Mouse (Mus musculus): Measurements from ENCODE around the gene Tmem81.
A peak's percentile ranks its signal among the peaks of the same experiment; 100 is the strongest.

Tmem81 gene

DNA sequence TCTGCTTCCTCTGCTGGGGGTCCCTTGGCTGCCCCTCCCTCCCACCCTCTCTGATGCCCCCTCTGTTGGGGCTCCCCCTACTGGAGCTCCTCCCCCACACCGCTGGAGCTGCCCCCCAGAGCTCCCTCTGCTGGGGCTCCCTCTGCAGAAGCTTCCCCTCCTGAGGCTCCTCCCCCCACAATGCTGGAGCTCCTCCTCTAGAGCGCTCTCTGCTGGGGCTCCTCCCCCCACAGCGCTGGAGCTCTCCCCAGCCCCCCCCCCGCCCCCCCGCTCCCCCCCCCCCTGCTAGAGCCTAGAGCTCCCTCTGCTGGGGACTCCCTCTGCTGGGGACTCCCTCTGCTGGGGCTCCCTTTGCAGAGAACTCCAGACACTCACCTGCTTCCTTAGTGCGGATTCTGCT, 14.7 kb downstream of the Tmem81 start:
- peak; percentile 66 for DNase-seq

DNA sequence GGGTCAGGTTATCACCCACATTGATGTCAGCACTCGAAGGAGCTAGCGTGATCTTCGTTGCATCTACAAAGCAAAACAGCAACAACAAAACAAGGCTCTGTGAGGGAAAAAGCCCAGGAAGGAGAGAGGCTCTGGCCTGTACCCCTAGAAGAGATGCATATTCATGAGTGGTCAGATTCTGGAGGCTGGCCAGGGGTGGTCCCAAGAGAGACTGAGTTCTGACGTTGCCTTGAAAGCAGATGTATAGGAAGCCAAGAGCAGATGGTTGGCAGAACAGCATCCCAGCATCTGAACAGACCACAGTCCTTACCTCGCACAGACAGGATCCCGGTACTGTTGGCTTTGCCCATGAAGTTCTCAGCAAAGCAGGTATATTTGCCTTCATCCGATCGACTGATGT, 17.0 kb downstream of the Tmem81 start:
- DNase-seq = no peak

GRCm38 (mm10) chr1:132523920-132524319, 17.9 kb downstream of the Tmem81 start:
- DNase-seq = peak; percentile 35

GRCm38 (mm10) chr1:132525832-132526231, 19.8 kb downstream of the Tmem81 start:
- peak; percentile 69 for DNase-seq

DNA sequence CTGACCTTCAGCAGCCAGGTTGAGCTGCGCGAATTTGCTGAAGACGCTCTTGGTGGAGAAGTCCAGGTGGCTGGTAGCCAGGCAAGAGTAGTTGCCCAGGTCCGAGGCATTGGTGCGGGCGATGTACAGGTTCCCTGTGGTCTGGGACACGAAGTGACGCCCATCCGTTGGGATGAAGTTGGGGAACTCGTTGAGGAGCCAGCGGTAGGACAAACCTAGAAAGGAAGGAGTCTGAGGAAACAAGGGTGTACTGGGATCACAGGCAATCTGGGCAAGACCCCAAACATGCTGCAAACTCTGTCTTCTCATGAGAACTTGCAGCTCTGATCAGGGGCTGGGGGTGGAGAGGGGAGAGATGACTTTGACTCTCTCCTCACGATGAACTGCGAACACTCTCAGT, 22.0 kb downstream of the Tmem81 start:
- DNase-seq = no peak

DNA sequence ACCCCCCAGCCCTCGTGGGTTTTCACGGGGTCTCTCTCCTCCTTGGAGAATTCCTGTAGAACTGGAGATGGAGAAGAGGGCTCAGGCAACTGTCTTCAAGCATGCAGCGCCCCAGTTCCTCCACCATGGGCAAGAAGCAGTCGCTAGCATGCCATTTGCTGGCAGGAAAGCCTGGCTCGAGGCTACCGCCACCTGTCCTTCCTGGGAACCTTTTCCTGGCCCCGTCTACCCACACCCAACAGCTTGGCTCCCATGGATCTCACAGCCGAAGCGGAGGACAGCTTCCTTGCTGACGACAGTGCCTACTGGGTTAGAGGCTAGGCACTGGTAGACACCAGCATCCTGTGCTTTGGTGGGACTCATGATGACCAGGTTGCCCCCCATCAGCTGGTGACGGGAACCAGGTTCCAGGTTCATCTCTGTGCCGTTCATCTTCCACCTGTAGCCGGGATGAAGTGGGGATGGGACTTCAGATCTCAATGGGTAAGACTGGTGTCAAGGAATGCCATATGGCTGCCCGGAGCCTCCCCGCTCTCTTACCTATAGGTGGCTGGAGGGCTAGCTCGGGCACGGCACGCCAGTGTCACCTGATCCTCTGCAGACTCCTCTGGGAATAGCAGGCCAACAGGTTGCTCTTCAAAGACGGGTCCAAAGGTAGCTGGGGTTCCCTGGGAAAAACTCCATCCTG, 22.8 kb downstream of the Tmem81 start:
- DNase-seq = no peak

GRCm38 (mm10) chr1:132530631-132531191, 24.7 kb downstream of the Tmem81 start:
- DNase-seq = no peak

- DNase-seq = no peak
Measured at GRCm38 (mm10) chr1:132532521-132532920, 26.5 kb downstream of the Tmem81 start.

GRCm38 (mm10) chr1:132533840-132534239, 27.8 kb downstream of the Tmem81 start:
- DNase-seq = no peak

DNA sequence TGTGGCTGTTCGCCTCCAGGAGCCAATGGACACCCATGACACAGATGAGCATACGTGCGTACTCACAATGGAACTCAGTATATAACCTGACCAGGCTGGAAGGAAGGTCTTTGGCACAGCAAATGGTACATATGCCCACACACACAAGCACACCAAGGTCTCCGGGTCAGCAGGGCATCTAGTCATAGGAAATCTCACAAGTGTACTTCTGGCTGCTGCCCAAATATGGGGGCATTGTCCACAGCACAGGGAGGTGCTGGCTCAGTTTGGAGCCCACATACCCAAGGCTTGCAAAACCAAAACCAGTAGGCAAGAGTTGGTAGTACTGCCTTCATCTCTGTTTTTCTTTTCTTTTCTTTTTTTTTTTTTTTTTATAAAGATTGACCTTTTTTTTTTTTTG, 29.5 kb downstream of the Tmem81 start:
- DNase-seq = no peak

DNA sequence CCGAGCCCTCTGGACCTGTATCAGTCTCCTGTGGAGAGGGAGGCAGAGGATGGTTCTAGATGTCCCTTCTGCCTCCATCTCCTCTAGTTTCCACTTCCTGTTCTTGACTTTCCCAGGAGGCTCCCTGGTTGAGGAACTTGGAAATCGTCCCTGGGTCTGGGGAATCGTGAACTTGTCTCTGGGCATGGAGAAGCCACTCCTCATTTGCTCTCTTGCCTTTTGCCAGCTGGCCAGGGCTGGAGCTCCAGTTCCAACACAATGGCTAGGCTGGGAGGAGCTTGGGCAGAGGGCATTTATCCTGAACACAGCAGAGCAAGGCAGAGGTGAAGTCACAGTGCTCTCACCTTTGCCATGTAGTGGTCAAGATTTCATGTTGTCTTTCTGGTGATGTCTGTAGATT, 30.4 kb downstream of the Tmem81 start:
- no peak for DNase-seq

DNA sequence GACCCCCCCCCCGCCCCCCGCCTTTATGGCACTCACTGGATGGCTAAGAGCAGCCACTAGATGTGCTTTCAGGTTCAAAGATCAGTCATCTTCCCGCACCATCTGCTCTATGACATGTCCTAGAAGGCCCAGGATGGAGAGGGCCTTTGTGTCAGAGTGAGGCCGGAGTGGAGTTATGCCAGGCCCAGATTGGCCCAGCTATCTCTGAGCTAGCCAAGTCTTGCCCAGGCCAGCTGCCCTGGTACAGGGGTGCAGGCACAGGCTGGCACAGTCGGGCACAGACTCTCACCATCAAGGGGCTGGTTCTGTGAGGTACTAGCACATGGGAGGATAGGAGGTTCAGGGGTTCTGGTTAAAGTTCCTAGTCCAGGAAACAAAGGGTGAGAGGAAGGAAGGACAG, 31.7 kb downstream of the Tmem81 start:
- no peak for DNase-seq

- no peak for DNase-seq
Measured at GRCm38 (mm10) chr1:132540701-132541100, 34.7 kb downstream of the Tmem81 start.

GRCm38 (mm10) chr1:132541171-132541823, 35.3 kb downstream of the Tmem81 start:
- no peak for DNase-seq

DNA sequence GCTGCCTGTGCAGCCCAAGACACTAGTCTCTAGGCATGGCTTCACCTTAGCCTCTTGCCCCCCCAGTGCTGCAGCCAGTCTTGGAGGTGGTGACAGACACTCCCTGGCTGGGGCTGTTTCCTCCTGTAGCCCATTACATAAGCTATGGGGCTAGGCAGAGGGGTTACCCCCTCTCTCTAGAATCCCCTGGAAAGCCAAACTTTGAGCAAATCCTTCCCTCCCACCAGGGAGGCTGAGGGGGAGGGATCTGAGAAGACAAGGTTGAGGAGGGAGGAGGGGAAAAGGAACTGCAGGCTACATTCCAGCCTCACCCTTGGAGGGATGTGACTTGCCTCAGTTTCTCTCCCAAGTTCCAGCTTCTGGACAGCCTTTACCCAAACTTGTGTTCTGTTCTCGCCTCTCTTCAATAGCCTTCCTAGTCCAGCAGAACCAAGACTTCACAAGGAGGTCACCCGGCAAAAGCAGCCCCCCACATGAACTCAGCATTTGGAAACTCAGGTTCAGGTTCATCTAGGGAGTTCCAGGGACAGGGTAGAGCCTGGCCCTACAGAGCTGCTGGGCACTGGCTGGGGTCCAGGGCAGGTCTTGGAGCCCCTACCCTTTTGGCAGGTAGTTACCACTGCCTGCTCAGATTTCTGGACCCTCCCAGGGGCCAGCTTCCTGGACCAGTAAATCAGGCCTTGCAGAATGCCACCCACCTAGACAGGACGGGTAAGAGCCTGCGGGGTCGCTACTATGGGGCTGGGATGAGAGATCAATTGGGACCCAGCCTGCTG, 36.0 kb downstream of the Tmem81 start:
- no peak for DNase-seq

GRCm38 (mm10) chr1:132542762-132543306, 36.8 kb downstream of the Tmem81 start, which contains the start of gene Cntn2:
Gene Cntn2, minus strand, starts transcription at chr1:132543256.
- DNase-seq = no peak

DNA sequence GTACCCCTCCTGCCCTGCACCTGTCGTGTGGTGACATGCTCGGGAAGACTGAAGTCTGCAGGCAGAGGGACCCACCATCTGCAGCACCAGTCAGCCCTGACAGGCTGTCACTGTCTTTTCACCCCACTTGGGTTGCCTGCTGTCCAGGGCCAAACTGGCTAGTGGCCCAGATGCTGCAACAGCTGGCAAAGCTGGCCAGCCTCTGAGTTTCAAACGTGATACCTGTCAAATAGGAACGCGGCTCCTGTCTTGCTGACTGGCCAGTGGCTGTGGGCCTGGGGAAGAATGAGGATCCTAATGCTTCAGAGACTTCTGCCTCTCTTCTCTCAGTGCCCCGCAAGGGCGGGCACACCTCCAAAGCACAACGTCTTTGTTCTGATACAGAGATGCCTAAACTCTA, 37.8 kb downstream of the Tmem81 start:
- DNase-seq = no peak

GRCm38 (mm10) chr1:132557901-132558631, 52.0 kb downstream of the Tmem81 start:
- peak; percentile 47 for DNase-seq
